Mouse (Mus musculus): ENCODE data around the gene Aen. TPM values are rescaled to one million over a fixed set of nuclear protein-coding genes. Genes with fewer than 3 reads are reported as not detected.
A peak's percentile ranks its signal among the peaks of the same experiment; 100 is the strongest.

Gene Aen
- polyA plus RNA-seq, 1 experiment from 2014 or later: 55.5 TPM

- Histone ChIP-seq H3K4me2 (replicated peaks) (no peak overlapping the region), H3K9ac (replicated peaks) (no peak overlapping the region), H3K9me3 (no peaks in the 10 kb centered on the region), H3K27me3 (no peaks in the 10 kb centered on the region), H3K4me1 (no peaks in the 10 kb centered on the region), H3K36me3 (no peaks in the 10 kb centered on the region), H3K27ac (replicated peaks) (no peak overlapping the region), H3K4me3 (no peak overlapping the region)
- WGBS: 74% methylated on average over 7 of the region's 7 CpGs
- no peak for ATAC-seq (replicated peaks)
These were observed 26.9 kb downstream of the Aen start for GRCm38 (mm10) chr7:78922506-78922905.

GRCm38 (mm10) chr7:78924300-78924699 lies 28.6 kb downstream of the Aen start:
- Histone ChIP-seq H3K27me3 (no peaks in the 10 kb centered on the region), H3K4me3 (no peak overlapping the region), H3K4me2 (replicated peaks) (no peak overlapping the region), H3K9me3 (no peaks in the 10 kb centered on the region), H3K36me3 (no peaks in the 10 kb centered on the region), H3K4me1 (no peaks in the 10 kb centered on the region), H3K27ac (replicated peaks) (no peak overlapping the region), H3K9ac (replicated peaks) (no peak overlapping the region)
- ATAC-seq (replicated peaks): peak; percentile 64
- WGBS: 7% methylated on average over 6 of the region's 6 CpGs

- Histone ChIP-seq H3K9me3 (no peaks in the 10 kb centered on the region), H3K4me2 (replicated peaks) (no peak overlapping the region), H3K36me3 (no peaks in the 10 kb centered on the region), H3K9ac (replicated peaks) (no peak overlapping the region), H3K4me3 (no peak overlapping the region), H3K27ac (replicated peaks) (no peak overlapping the region), H3K27me3 (no peaks in the 10 kb centered on the region), H3K4me1 (no peaks in the 10 kb centered on the region)
- peak; percentile 55 for ATAC-seq (replicated peaks)
- WGBS: 53% methylated on average over 7 of the region's 7 CpGs
These were observed 29.1 kb downstream of the Aen start for GRCm38 (mm10) chr7:78924796-78925195.

- Histone ChIP-seq H3K9me3 (no peaks in the 10 kb centered on the region), H3K9ac (replicated peaks) (no peak overlapping the region), H3K27ac (replicated peaks) (no peak overlapping the region), H3K4me1 (no peaks in the 10 kb centered on the region), H3K4me3 (no peak overlapping the region), H3K27me3 (no peaks in the 10 kb centered on the region), H3K36me3 (no peaks in the 10 kb centered on the region), H3K4me2 (replicated peaks) (no peak overlapping the region)
- WGBS: 75% methylated on average over 7 of the region's 7 CpGs
- ATAC-seq (replicated peaks): no peak
These were observed 30.0 kb downstream of the Aen start for GRCm38 (mm10) chr7:78925680-78926079.

- Histone ChIP-seq H3K4me2 (replicated peaks) (no peak overlapping the region), H3K9me3 (no peaks in the 10 kb centered on the region), H3K36me3 (no peaks in the 10 kb centered on the region), H3K4me1 (no peaks in the 10 kb centered on the region), H3K4me3 (no peak overlapping the region), H3K27me3 (no peaks in the 10 kb centered on the region), H3K9ac (replicated peaks) (no peak overlapping the region), H3K27ac (replicated peaks) (no peak overlapping the region)
- WGBS: 75% methylated on average over 9 of the region's 9 CpGs
- ATAC-seq (replicated peaks): no peak
These were observed 30.5 kb downstream of the Aen start for GRCm38 (mm10) chr7:78926156-78926555.

GRCm38 (mm10) chr7:78927266-78927665 lies 31.6 kb downstream of the Aen start:
- Histone ChIP-seq H3K4me2 (replicated peaks) (no peak overlapping the region), H3K27me3 (no peaks in the 10 kb centered on the region), H3K36me3 (no peaks in the 10 kb centered on the region), H3K9ac (replicated peaks) (no peak overlapping the region), H3K9me3 (no peaks in the 10 kb centered on the region), H3K27ac (replicated peaks) (no peak overlapping the region), H3K4me3 (no peak overlapping the region), H3K4me1 (no peaks in the 10 kb centered on the region)
- 81% methylated on average over 3 of the region's 3 CpGs for WGBS
- no peak for ATAC-seq (replicated peaks)

- H3K27ac ChIP-seq (replicated peaks): no peak overlapping the region
- no peak overlapping the region for H3K9ac ChIP-seq (replicated peaks)
- H3K27me3 ChIP-seq: no peaks in the 10 kb centered on the region
- 63% methylated on average over 19 of the region's 19 CpGs for WGBS
- H3K4me2 ChIP-seq (replicated peaks): no peak overlapping the region
- ATAC-seq (replicated peaks): no peak
- no peaks in the 10 kb centered on the region for H3K4me1 ChIP-seq
- H3K4me3 ChIP-seq: no peak overlapping the region
- H3K36me3 ChIP-seq: no peaks in the 10 kb centered on the region
- H3K9me3 ChIP-seq: no peaks in the 10 kb centered on the region
These were observed 43.4 kb downstream of the Aen start for GRCm38 (mm10) chr7:78938957-78939602.

GRCm38 (mm10) chr7:78940971-78941370 lies 45.3 kb downstream of the Aen start:
- no peak for ATAC-seq (replicated peaks)
- Histone ChIP-seq H3K4me3 (no peak overlapping the region), H3K4me1 (no peaks in the 10 kb centered on the region), H3K9me3 (no peaks in the 10 kb centered on the region), H3K27ac (replicated peaks) (no peak overlapping the region), H3K36me3 (no peaks in the 10 kb centered on the region), H3K4me2 (replicated peaks) (no peak overlapping the region), H3K27me3 (no peaks in the 10 kb centered on the region), H3K9ac (replicated peaks) (no peak overlapping the region)
- WGBS: 93% methylated on average over 3 of the region's 3 CpGs

- H3K27ac ChIP-seq (replicated peaks): no peak overlapping the region
- no peak for ATAC-seq (replicated peaks)
- no peaks in the 10 kb centered on the region for H3K4me1 ChIP-seq
- no peak overlapping the region for H3K4me3 ChIP-seq
- H3K9ac ChIP-seq (replicated peaks): no peak overlapping the region
- no peaks in the 10 kb centered on the region for H3K36me3 ChIP-seq
- no peaks in the 10 kb centered on the region for H3K27me3 ChIP-seq
- no peak overlapping the region for H3K4me2 ChIP-seq (replicated peaks)
- H3K9me3 ChIP-seq: no peaks in the 10 kb centered on the region
- 93% methylated on average over 2 of the region's 2 CpGs for WGBS
These were observed 46.9 kb downstream of the Aen start for GRCm38 (mm10) chr7:78942544-78942943.

GRCm38 (mm10) chr7:78953886-78954572 lies 58.4 kb downstream of the Aen start:
- Histone ChIP-seq H3K4me3 (no peak overlapping the region), H3K9ac (replicated peaks) (no peak overlapping the region), H3K9me3 (no peaks in the 10 kb centered on the region), H3K36me3 (no peaks in the 10 kb centered on the region), H3K4me2 (replicated peaks) (no peak overlapping the region), H3K27ac (replicated peaks) (no peak overlapping the region), H3K4me1 (peaks cover 5% of the 10 kb centered on the region; the same call in 1 of the 2 replicates), H3K27me3 (no peaks in the 10 kb centered on the region)
- WGBS: 31% methylated on average over 11 of the region's 11 CpGs
- no peak for ATAC-seq (replicated peaks)

GRCm38 (mm10) chr7:78954619-78955018 lies 59.0 kb downstream of the Aen start:
- H3K27me3 ChIP-seq: no peaks in the 10 kb centered on the region
- no peak overlapping the region for H3K9ac ChIP-seq (replicated peaks)
- H3K4me1 ChIP-seq: peaks cover 5% of the 10 kb centered on the region; the same call in 1 of the 2 replicates
- H3K4me2 ChIP-seq (replicated peaks): no peak overlapping the region
- no peak for ATAC-seq (replicated peaks)
- H3K27ac ChIP-seq (replicated peaks): no peak overlapping the region
- H3K4me3 ChIP-seq: no peak overlapping the region
- no peaks in the 10 kb centered on the region for H3K36me3 ChIP-seq
- H3K9me3 ChIP-seq: no peaks in the 10 kb centered on the region
- WGBS: 84% methylated on average over 6 of the region's 6 CpGs

- ATAC-seq (replicated peaks): no peak
- Histone ChIP-seq H3K36me3 (no peaks in the 10 kb centered on the region), H3K4me3 (no peak overlapping the region), H3K27ac (replicated peaks) (no peak overlapping the region), H3K4me2 (replicated peaks) (no peak overlapping the region), H3K4me1 (peaks cover 5% of the 10 kb centered on the region; the same call in 1 of the 2 replicates), H3K27me3 (no peaks in the 10 kb centered on the region), H3K9ac (replicated peaks) (no peak overlapping the region), H3K9me3 (no peaks in the 10 kb centered on the region)
- 90% methylated on average over 6 of the region's 6 CpGs for WGBS
These were observed 59.4 kb downstream of the Aen start for GRCm38 (mm10) chr7:78955086-78955485.
